Mouse (Mus musculus) urinary bladder, adult 18-20 months (tissue): ENCODE data around the gene Zfyve1.

Experiments used
- DNase-seq, 2 experiments: peaks; one replicate each; pipeline ENCODE4 v3.0.0; 2022; ENCODE audit warnings: low spot score in 2 of 2, mixed read lengths in 2 of 2

Gene Zfyve1

DNA sequence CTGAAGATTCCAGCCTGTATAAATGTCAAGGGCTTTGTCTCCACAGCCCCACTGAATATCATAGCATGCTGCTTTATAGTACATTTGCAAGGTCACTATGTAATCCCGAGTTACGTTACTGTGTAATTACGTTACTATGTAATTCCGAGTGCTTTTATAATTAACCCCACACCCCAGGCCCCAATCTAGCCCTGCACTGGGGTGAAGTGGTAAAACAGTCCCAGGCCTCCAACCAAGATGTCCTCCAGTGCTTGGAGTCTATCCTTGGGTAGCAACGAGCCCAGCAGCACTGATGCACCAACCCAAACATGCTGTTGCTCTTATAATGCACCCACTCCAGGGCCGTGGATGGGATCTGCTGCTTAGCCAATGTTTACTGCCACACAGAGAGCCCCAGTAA, 74.0 kb downstream of the Zfyve1 start:
- DNase-seq: no peak

DNA sequence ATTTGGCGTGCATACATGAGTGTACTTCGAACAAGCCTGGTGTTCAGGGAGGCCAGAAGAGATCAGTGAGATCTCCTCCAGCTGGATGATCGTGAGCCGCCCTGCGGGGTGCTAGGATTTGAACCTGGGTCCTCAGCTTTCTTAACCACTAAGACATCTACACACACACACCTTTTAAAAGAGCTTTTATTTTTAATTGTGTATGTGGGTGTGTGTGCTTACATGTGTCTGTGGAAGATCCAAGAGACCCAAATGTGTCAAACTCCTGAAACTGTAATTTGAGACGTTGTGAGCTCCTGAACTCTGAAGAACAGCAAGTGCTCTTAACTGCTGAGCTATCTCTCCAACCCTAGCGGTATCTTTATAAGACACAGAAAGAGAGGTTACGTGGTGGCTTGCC, 75.9 kb downstream of the Zfyve1 start:
- DNase-seq: no peak

DNA sequence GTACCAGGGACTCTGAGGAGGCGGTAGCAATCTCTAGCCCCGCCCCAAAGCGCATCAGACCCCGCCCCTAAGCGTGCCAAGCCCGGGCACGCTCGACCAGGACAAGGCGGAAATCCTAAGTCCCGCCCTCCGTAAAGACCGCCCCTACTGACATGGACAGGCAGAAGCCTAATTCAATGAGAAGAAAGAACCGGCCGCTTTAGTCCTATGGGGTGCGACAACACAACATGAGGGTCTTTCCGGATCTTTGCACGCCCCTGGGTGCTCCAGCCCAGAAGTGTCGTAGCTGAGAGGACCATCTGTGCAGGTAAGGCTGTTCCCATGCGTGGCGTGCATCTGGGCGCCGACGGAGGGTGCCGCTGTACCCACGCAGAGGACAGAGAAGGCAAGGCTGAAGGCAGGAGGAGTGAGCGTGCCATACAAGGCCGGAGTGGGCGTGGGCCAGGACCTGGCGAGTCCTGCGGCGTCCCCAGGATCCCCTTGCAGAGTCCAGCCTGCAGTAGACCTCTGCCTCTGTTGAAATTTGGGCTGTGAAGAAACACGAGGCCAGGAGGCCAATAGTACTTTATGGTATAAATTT, 76.6 kb downstream of the Zfyve1 start, which contains the start of gene Dcaf4:
Dcaf4 (plus strand) TSS at position 156 of the 580 bp plus-strand sequence.
- DNase-seq: peak; percentile 94 to 98

DNA sequence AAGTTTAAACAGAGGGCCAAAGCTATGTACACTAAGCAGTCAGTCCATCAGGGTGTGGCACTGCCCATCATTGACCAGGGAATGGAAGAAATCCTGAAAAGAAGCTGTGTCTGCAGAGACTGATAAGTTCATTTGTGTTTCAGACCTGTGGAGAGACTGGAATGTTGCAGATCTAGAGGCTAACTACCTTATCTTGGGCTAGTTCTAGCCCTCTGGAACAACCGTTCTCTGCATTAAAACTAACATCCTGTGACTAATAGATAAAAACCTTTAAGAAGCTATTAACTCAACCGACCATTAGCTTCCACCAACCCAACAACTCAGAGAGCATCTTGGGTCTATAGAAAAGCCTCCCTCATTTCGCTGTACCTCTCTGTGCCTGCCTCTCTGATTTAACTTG, 79.4 kb downstream of the Zfyve1 start:
- DNase-seq: no peak

DNA sequence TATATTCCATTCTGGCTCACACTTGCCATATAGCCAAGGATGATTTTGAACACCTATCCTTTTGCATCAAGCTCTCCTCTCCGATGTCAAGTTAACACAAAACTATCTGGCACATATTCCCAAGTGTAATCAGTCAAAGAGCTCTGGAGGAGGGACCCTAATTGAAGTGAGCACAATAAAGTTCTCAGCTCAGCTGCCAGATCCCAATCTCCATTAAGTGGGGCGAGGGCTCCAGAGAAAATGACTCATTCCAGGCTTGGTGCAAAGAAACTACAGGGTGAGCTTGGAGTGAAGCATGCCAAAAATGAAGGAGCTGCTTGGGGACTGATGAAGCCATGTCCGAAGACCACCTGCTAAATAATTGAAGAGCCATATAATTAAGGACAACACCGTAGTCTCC, 82.8 kb downstream of the Zfyve1 start:
- DNase-seq: no peak

DNA sequence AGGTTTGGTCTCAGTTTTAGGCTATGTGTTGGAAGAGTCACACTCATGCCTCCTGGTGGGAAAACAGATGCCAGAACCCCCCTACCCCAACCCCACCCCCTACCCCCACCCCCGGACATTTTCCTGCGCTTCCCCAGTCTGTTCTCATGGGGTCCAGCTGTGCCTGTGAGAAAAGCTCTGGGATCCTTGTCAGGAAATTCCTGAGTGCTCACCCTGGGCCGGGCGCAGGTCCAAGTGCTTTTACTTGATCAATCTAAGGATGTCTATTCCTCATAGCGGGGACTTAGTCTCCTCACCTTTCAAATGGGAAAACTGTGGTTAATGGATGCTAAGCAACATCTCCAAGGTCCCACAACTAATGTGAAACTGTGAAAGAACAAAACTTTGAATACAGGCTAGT, 83.8 kb downstream of the Zfyve1 start:
- DNase-seq: no peak

DNA sequence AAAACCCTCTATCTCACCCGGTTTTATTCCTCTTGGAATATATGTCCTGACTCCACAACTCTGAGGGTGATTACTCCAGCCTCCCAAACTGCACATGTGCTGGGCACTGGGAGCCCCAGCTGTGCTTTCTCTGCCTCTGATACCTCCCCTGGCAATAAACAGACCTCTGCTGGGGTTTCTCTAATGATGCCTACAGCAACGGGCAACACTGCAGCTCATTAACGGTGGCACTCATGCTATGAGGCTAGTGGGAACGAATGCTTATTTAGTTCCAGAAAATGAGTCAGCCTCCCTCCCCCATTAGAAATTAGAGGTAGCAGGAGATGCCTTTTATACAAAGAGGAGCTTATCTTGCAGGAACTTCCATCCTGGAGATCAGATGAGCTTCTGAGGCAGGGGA, 84.2 kb downstream of the Zfyve1 start:
- no peak for DNase-seq

DNA sequence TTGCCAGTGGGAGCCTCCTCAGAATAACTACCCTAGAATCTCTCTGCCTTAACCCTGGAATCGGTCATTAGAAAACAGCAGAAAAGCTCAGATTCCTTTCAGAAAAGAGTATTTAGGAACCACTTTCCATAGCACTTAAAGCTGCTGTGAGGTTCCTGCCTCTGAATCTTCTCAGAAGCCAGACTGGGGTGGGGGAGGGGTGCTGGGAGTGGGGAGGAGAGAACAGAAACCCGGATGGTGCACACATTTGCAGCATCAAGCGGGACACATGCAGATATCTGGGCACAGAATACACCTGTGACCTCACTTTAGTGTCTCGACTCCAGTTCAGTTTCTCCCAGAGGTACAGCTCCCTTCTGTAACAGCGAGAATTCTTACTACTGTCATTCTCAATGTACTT, 86.4 kb downstream of the Zfyve1 start:
- no peak for DNase-seq

DNA sequence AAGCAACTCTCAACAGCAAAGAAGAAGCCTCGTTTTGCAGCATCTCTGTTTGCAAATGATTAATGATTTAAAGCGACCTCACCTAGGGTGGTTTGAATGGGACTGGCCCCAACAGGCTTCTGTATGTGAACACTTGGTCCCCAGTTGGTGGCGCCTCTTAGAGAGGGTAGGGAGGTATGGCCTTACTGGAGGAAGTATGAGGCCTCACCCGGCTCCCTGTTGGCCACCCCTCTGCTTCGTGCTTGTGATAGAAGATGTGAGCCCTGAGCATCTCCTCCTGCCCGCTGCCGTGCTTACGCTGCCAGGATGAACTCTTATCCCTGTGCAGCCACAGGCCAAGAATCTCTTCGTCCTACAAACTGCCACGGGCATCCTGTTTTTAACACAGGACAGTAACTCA, 90.5 kb downstream of the Zfyve1 start:
- no peak for DNase-seq

DNA sequence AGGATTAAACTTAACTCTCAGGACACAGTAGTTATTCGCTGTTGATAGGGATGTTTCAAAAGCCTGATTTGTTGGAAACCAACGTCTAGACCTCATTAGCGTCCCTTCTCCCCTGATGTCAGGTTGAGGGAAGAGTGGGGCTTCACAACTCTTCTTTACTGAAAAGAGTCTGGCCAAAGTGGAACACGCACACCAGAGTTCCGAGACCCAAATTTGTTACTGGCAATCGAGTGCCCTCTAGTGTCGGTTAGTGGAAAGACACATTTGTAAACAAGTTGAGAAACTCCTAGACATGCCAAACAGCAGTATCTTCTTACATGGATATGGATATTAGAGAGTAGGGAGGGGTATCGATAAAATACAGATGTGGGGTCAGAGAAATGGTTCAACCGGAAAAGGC, 94.8 kb downstream of the Zfyve1 start:
- DNase-seq: peak; percentile 24 to 36

DNA sequence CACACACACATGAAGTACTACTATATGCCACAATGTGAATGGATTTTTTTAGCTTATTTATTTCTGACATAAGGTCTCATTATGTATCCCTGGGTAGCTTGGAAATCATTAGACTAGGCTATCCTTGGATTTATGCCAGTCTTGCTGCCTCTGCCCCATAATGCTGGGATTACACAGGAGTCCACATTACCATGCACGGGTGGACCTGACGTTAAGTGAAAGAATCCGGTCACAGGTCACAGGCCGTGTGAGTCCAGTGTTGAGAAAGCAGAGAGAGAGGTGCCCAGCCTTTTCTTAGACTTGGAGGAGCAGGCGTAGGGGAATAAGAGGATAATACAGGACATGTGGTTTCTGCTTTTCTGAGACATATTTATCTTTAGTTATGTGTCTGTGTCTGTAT, 97.8 kb downstream of the Zfyve1 start:
- no peak for DNase-seq

DNA sequence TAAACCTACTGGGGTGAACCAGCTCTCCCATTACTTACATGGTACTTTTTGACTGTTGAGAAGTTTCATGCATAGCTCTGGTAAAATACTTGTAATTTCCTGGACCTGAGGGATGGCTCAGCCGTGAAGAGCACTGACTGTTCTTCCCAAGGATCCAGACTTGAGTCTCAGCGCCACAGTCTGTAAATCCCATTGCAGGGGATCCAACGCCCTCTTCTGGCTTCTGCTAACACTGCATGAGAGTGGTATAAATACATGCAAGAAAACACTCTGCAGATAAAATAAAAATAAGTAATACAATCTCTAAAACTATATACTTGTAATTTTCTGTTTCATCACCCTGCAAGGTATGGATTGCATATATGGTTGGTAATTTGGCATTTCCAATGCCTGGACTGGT, 99.1 kb downstream of the Zfyve1 start:
- DNase-seq: no peak

DNA sequence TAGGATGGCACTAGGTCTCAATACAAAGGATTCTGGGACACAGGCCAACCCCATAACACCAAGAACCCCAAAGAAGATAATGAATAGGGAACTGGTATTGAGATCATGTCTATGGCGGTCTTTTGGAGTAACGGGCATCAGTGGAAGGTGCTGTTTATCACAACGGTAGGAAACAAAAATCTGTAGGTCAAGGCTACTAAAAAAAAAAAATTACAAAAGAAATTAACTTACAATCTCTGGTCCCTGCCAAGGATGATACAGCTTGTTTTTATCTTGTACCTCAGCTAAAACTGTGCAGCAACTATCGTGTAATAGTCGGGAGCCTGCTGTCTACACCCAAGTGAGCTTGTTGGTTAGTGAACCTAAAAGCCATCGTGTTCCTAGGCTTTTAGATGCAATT, 100.3 kb downstream of the Zfyve1 start:
- DNase-seq: no peak
